Mouse (Mus musculus) testis, adult 2 months (tissue): ENCODE data around the gene Plvap.

Experiments used
- CTCF ChIP-seq: fragments of 200-500 bp; IDR thresholded peaks from 2 replicates; pipeline ENCODE4 v1.5.1; 2012; ENCODE audit warnings: low read depth, mild to moderate bottlenecking, inconsistent platforms, low read length, moderate library complexity; ENCODE audit not compliant: control insufficient read depth, insufficient read depth, insufficient replicate concordance
- POLR2A ChIP-seq: fragments of 200-500 bp; IDR thresholded peaks from 2 replicates; pipeline ENCODE4 v1.6.1; 2012; ENCODE audit warnings: low read depth, mild to moderate bottlenecking, inconsistent platforms, low read length, moderate library complexity; ENCODE audit not compliant: control insufficient read depth

DNA sequence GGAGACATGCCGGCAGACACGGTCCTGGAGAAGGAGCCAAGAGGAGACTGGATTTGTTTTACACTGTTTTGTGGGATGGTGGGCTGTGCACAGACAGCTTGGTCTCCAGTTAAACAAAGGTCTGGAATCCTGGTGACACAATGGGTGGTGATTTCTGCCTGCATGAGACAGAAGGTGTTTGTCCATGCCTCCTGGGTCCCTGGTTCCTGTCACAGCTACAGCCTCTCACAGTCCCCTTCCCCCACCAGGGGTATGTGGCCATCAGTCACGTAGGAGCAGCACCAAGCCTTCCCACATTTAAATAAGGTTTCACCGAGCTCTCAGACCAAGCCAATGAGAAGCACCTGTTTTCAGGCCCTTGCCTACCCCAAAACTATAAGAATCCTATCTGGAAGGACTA lies 60.2 kb downstream of the Plvap start:
- TF ChIP-seq POLR2A, result no peak
- no peak for TF ChIP-seq CTCF
